Mouse (Mus musculus): ENCODE results near the gene Golga2. TPM values are rescaled to one million over a fixed set of nuclear protein-coding genes. Genes with fewer than 3 reads are reported as not detected.
"Not testable (repeated sequence)": the region's sequence is repeated elsewhere in the genome, so short reads cannot be mapped to it uniquely, and the experiment has no call there.

Gene Golga2
- total and polyA plus RNA-seq, 3 experiments = 31.5 to 82.9 (median 81.1) TPM

GRCm38 (mm10) chr2:32288371-32288931, 1.3 kb downstream of the Golga2 start:
- no peak for DNase-seq

GRCm38 (mm10) chr2:32289578-32289977, 2.4 kb downstream of the Golga2 start:
- no peak for DNase-seq

GRCm38 (mm10) chr2:32294348-32294747, 7.2 kb downstream of the Golga2 start:
- DNase-seq = peak; percentile 68

GRCm38 (mm10) chr2:32295285-32295684, 8.1 kb downstream of the Golga2 start:
- DNase-seq = no peak

GRCm38 (mm10) chr2:32295842-32296241, 8.7 kb downstream of the Golga2 start:
- not testable (repeated sequence) for DNase-seq

GRCm38 (mm10) chr2:32299469-32299868, 12.3 kb downstream of the Golga2 start:
- DNase-seq = no peak

GRCm38 (mm10) chr2:32302952-32303351, 15.8 kb downstream of the Golga2 start:
- DNase-seq = no peak

GRCm38 (mm10) chr2:32304145-32304832, 17.1 kb downstream of the Golga2 start:
- DNase-seq = peak; percentile 41

- no peak for DNase-seq
These were observed 18.5 kb downstream of the Golga2 start for GRCm38 (mm10) chr2:32305668-32306067.

- DNase-seq = no peak
These were observed 19.0 kb downstream of the Golga2 start for GRCm38 (mm10) chr2:32306176-32306575.

GRCm38 (mm10) chr2:32307247-32307798, 20.1 kb downstream of the Golga2 start:
- no peak for DNase-seq

GRCm38 (mm10) chr2:32307941-32308760, 21.0 kb downstream of the Golga2 start:
- peak; percentile 41 for DNase-seq

GRCm38 (mm10) chr2:32308870-32309568, 21.8 kb downstream of the Golga2 start:
- DNase-seq = no peak

GRCm38 (mm10) chr2:32310096-32310845, 23.1 kb downstream of the Golga2 start:
- DNase-seq = no peak

GRCm38 (mm10) chr2:32311443-32312317, 24.5 kb downstream of the Golga2 start:
- no peak for DNase-seq

- DNase-seq = peak; percentile 88
These were observed 25.3 kb downstream of the Golga2 start for GRCm38 (mm10) chr2:32312318-32312964.

GRCm38 (mm10) chr2:32314831-32315230, 27.6 kb downstream of the Golga2 start:
- no peak for DNase-seq

GRCm38 (mm10) chr2:32315751-32316150, 28.6 kb downstream of the Golga2 start:
- no peak for DNase-seq

GRCm38 (mm10) chr2:32316887-32317656, 29.9 kb downstream of the Golga2 start:
- DNase-seq = no peak
